Mouse (Mus musculus) myocyte (in vitro differentiated cells): ENCODE measurements at regions not wholly inside any gene's neighbourhood (a gene's known extent, or its start where the extent isn't known, plus 50 kb on each side); places are given as distances from the start of the nearest gene placed in this dataset.
A peak's percentile ranks its signal among the peaks of the same experiment; 100 is the strongest.

Experiments
- H3K27me3 ChIP-seq: one replicate; pipeline ENCODE4 v1.6.1; 2011; ENCODE audit not compliant: control insufficient read depth, insufficient read depth, insufficient read length
- H3K36me3 ChIP-seq: one replicate; pipeline ENCODE4 v1.6.1; 2011; ENCODE audit not compliant: control insufficient read depth, insufficient read depth
- H3K4me2 ChIP-seq: one replicate; pipeline ENCODE4 v1.6.1; 2011; ENCODE audit warnings: low read depth, control low read depth
- H3K4me3 ChIP-seq: one replicate; pipeline ENCODE4 v1.5.1; 2011; ENCODE audit warnings: mild to moderate bottlenecking, control low read depth, moderate library complexity
- H3K79me2 ChIP-seq: one replicate; pipeline ENCODE4 v1.6.1; 2011; ENCODE audit not compliant: control insufficient read depth, insufficient read depth
- H3ac ChIP-seq: one replicate; pipeline ENCODE4 v1.6.1; 2011; ENCODE audit not compliant: control insufficient read depth, insufficient read length
- CEBPB ChIP-seq: IDR thresholded peaks from 2 replicates; pipeline ENCODE4 v1.6.1; 2011; ENCODE audit warnings: mild to moderate bottlenecking, moderate library complexity; ENCODE audit not compliant: poor library complexity, insufficient read depth, severe bottlenecking
- E2F4 ChIP-seq: IDR thresholded peaks from one replicate; pipeline ENCODE4 v1.6.1; 2011; ENCODE audit warnings: mild to moderate bottlenecking, control low read depth, moderate library complexity; ENCODE audit not compliant: insufficient read depth
- MAX ChIP-seq: IDR thresholded peaks from one replicate; pipeline ENCODE4 v1.6.1; 2011; ENCODE audit warnings: low read depth, mild to moderate bottlenecking, control low read depth
- MYOD1 ChIP-seq, 3 experiments: IDR thresholded peaks; one replicate each; pipeline ENCODE4 v1.6.1; 2011; ENCODE audit warnings: control low read depth in 2 of 3, low read depth in 2 of 3, mild to moderate bottlenecking in 2 of 3, moderate library complexity in 1 of 3; ENCODE audit not compliant: insufficient read length in 2 of 3, control insufficient read depth in 1 of 3
- MYOG ChIP-seq, 3 experiments: IDR thresholded peaks; one replicate each; pipeline ENCODE4 v1.6.1; 2011; ENCODE audit warnings: control low read depth in 2 of 3, low read depth in 2 of 3, mild to moderate bottlenecking in 2 of 3; ENCODE audit not compliant: insufficient read length in 2 of 3, control insufficient read depth in 1 of 3, insufficient read depth in 1 of 3
- POLR2A ChIP-seq: IDR thresholded peaks from one replicate; pipeline ENCODE4 v1.6.1; 2011; ENCODE audit warnings: low read depth, mild to moderate bottlenecking, control low read depth, moderate library complexity; ENCODE audit not compliant: insufficient read length
- POLR2AphosphoS2 ChIP-seq: IDR thresholded peaks from one replicate; pipeline ENCODE4 v1.6.1; 2011; ENCODE audit warnings: low read depth, control low read depth; ENCODE audit not compliant: insufficient read length
- REST ChIP-seq: IDR thresholded peaks from one replicate; pipeline ENCODE4 v1.6.1; 2011; ENCODE audit warnings: mild to moderate bottlenecking, control low read depth, moderate library complexity; ENCODE audit not compliant: insufficient read depth, insufficient read length
- SRF ChIP-seq: IDR thresholded peaks from one replicate; pipeline ENCODE4 v1.6.1; 2011; ENCODE audit warnings: low read depth; ENCODE audit not compliant: control insufficient read depth, insufficient read length
- TCF12 ChIP-seq: IDR thresholded peaks from one replicate; pipeline ENCODE4 v1.6.1; 2011; ENCODE audit warnings: mild to moderate bottlenecking, control low read depth; ENCODE audit not compliant: poor library complexity, insufficient read depth, severe bottlenecking
- TCF3 ChIP-seq: IDR thresholded peaks from one replicate; pipeline ENCODE4 v1.6.1; 2011; ENCODE audit warnings: low read depth, control low read depth; ENCODE audit not compliant: insufficient read length
- USF1 ChIP-seq: IDR thresholded peaks from one replicate; pipeline ENCODE4 v1.6.1; 2011; ENCODE audit warnings: low read depth, mild to moderate bottlenecking, control low read depth, moderate library complexity

DNA sequence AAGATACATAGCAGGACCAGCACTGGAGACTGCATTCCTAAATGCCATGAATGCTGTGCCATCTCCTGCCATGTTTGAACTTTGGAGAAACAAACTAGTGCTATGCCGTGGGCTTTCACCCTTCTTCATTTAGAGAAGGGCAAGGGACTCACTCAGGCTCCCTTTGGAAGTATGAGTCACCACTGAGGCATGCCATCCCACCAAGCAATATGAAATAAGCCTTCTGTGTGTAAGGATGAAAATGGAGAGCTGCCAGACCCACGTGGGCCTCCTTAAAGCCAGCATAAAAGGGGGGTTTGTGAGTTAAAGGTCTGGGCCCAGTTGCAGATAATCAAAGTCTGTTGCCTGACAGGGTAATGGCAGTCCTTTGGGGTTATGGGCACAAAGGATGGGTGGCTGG lies 159.0 kb downstream of the H2al1j start:
- TF ChIP-seq CEBPB, result no peak
- TF ChIP-seq REST, result no peak
- peak; percentile 22 for TF ChIP-seq USF1

DNA sequence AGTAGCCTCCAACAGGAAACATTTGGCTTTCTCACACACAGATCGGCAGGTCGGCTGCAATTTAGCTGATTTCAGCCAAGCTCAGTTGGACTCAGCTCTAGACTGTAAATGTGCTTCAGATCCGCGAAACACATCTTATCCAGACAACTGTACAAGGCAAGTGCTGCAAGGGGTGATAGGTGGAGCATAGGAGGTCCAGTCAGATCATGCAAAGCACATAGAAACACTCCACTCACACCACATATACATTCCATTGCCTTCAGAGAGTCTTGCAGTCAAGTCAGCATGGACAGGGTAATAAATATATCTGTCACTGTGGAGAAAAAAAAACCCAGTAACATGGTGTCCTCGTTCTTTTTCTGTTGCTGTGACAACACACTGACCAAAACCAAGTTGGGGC lies 160.3 kb downstream of the H2al1j start:
- no peaks in the 10 kb centered on the region for H3K79me2 ChIP-seq
- H3K27me3 ChIP-seq, result no peaks in the 10 kb centered on the region
- H3K4me3 ChIP-seq, result no peak overlapping the region
- H3K4me2 ChIP-seq, result no peak overlapping the region
- no peak overlapping the region for H3ac ChIP-seq
- H3K36me3 ChIP-seq, result no peaks in the 10 kb centered on the region
- TF ChIP-seq CEBPB (no peak), REST (no peak), SRF (no peak), TCF3 (no peak), USF1 (no peak), POLR2A (no peak), MYOD1 (IDR thresholded peaks at IDR 0.05; ENCODE audit: control insufficient read depth in 1 of 3, insufficient read length in 2 of 3, low read depth in 2 of 3) (no peak), POLR2AphosphoS2 (no peak), MYOG (IDR thresholded peaks at IDR 0.05; ENCODE audit: control insufficient read depth in 1 of 3, insufficient read depth in 1 of 3, insufficient read length in 2 of 3, low read depth in 2 of 3) (no peak), TCF12 (no peak), MAX (no peak), E2F4 (no peak)

More for the DNA sequence above, 159.0 kb downstream of the H2al1j start:
- Histone ChIP-seq H3K4me2 (no peak overlapping the region), H3K27me3 (no peaks in the 10 kb centered on the region), H3K36me3 (no peaks in the 10 kb centered on the region), H3K4me3 (no peak overlapping the region), H3K79me2 (no peaks in the 10 kb centered on the region), H3ac (no peak overlapping the region)

DNA sequence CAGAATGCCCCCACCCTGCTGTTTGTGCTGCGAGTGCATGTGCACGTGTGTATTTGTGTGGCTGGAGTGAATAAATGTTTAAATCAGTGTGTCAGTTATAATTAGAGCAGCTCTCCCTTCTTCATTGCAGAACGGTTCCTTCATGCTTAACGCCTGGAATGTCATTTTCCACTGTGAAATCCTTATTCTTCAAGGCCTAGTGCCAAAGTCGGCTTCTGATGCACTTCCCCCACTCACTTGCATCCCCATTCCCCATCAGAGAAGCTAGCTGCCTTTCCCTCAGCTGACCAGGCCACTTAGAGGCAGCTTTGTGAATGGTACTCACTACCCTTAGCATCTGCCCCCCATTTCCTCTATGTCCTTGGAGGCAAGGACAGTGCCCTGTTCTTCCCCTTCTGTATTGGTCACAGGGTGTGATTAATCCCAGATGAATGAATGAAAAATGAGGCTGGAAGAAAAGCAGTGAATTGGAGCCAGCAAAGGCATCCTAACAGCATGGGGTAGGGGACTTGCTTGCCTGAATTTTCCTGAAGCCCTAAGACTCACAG lies 162.6 kb downstream of the H2al1j start:
- no peaks in the 10 kb centered on the region for H3K27me3 ChIP-seq
- H3K4me3 ChIP-seq, result no peak overlapping the region
- TF ChIP-seq E2F4 (no peak), CEBPB (no peak), TCF12 (no peak), POLR2AphosphoS2 (no peak), MYOG (IDR thresholded peaks at IDR 0.05; ENCODE audit: control insufficient read depth in 1 of 3, insufficient read depth in 1 of 3, insufficient read length in 2 of 3, low read depth in 2 of 3) (no peak), USF1 (no peak), TCF3 (no peak), POLR2A (no peak), MYOD1 (IDR thresholded peaks at IDR 0.05; ENCODE audit: control insufficient read depth in 1 of 3, insufficient read length in 2 of 3, low read depth in 2 of 3) (no peak), REST (no peak), MAX (no peak), SRF (no peak)
- H3K36me3 ChIP-seq, result no peaks in the 10 kb centered on the region
- no peak overlapping the region for H3ac ChIP-seq
- no peak overlapping the region for H3K4me2 ChIP-seq
- no peaks in the 10 kb centered on the region for H3K79me2 ChIP-seq

DNA sequence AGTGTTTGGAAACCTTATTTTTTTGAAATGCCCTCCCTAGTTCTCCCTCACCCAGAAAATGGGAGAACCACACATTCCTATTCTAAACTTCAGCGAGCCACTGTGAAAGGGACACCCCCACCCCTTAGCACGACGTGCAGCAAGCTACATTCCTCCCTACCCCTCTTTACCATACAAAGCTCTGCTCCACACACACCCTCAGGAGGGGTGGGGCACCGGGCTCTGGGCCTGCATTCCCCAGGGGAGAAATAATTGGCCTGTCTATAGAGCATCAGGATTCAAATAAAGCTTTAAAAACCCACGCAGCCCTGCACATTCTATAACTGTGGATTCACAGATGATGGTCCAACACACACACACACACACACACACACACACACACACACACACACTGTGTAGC lies 163.6 kb downstream of the H2al1j start:
- TF ChIP-seq POLR2A (no peak), MAX (no peak), REST (no peak), USF1 (no peak), CEBPB (no peak), E2F4 (no peak), SRF (no peak)

DNA sequence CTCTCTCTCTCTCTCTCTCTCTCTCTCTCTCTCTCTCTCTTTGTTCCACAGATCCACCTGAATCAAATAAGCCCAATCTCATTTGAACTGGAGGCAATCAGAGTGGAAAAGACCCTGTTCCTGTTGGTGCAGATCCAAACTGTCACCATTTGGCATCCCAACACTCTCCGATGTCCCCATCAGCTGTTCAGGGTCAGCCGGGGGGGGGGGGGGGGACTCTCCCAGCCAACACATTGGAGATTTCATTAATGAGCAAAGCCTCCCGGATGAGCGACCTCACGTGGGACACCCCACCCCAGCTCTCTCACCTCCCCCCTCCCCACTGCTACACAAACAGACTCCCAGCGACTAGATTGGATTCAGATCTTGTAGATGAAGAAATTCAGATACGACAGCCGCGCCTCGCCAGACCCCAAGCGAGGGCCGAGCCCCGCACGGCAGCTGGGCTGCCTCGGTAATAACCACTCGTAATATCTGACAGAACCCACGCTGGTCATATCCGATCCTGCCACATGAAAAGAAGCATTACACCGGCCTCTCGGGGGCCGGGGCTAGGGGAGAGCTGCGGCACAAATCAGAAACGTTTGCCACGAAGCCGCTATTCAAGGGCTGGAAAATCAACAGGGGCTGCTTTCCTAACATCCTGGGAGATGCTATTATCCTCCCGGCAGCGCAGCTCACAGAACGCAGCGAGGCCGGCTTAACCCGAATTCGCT lies 164.2 kb downstream of the H2al1j start:
- no peak overlapping the region for H3K4me3 ChIP-seq
- H3K27me3 ChIP-seq, result no peaks in the 10 kb centered on the region
- TF ChIP-seq MYOG (IDR thresholded peaks at IDR 0.05; ENCODE audit: control insufficient read depth in 1 of 3, insufficient read depth in 1 of 3, insufficient read length in 2 of 3, low read depth in 2 of 3) (no peak), POLR2A (no peak)
- no peaks in the 10 kb centered on the region for H3K79me2 ChIP-seq
- H3ac ChIP-seq, result no peak overlapping the region
- no peaks in the 10 kb centered on the region for H3K36me3 ChIP-seq
- H3K4me2 ChIP-seq, result no peak overlapping the region

More for the DNA sequence above, 163.6 kb downstream of the H2al1j start:
- Histone ChIP-seq H3K4me2 (no peak overlapping the region), H3ac (no peak overlapping the region), H3K36me3 (no peaks in the 10 kb centered on the region), H3K27me3 (no peaks in the 10 kb centered on the region), H3K79me2 (no peaks in the 10 kb centered on the region), H3K4me3 (no peak overlapping the region)
